Mouse (Mus musculus): ENCODE measurements around the gene Mrpl39. TPM values are rescaled to one million over a fixed set of nuclear protein-coding genes. Genes with fewer than 3 reads are reported as not detected.
A peak's percentile ranks its signal among the peaks of the same experiment; 100 is the strongest.

The Mrpl39 gene
- polyA plus RNA-seq (2012; rRNA removed): 4.6 and 6.3 TPM in 2 replicates

DNA sequence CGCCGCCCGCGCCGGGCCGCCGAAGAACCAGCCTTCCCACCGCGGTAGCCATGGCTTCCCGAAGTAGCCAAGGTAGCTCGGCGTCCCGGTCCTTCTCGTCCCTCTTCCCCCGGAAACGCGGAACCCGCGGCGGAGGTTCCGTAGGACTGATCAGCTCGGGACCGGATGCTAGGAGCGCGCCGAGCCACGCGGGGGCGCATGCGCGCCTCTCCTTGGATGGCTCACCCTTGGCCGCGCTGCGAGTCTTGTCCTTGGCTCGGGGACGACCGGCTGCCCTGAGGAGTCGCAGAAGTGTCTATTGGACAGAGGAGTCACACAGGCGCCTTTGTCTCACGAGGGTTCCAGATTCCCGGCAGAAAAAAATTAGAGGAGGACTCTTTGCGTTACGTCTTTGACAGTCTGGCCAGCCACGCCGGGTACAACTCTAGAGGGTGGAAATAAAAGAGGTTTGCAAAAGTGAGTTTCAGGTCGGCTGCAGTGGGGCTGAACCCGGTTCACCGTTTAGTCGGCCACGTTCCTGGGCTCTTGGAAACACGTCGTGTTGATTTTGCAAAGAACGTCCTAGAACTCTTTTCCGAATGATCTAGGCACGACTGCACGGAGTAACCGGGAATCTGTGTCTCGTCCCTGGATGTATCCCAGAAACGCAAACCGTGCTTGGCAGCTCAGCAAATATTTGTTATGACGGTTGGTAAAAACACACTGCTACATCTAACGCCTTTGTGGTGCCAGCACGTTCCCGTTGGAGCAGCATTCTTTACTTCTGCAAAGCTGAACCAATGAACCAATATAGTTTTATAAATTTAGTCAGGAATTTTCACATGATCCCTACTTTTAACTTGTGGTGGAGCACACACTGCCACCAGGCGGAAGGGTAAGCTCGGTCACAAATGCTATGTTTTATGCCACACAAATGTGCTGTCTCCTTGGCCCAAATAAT is at the start of gene Mrpl39:
Mrpl39 (minus strand) TSS at position 577 of the 940 bp plus-strand sequence.
- TF ChIP-seq POLR2A (IDR thresholded peaks at IDR 0.05; ENCODE audit: low read depth, low read length) (0 out of 2 replicates have a peak, but pooled peaks have one; percentile 34), CTCF (IDR thresholded peaks at IDR 0.05; ENCODE audit: extremely low read depth, insufficient read depth, insufficient read length, insufficient replicate concordance) (peak; percentile 88)
- peaks cover 3% of the 10 kb centered on the region for H3K36me3 ChIP-seq (ENCODE audit: control insufficient read depth, insufficient read depth, low read length)
- H3K27ac ChIP-seq (ENCODE audit: insufficient read depth, low read length): peak within 1 kb of the TSS; percentile 49
- peak; percentile 83 to 91 for DNase-seq (ENCODE audit: low read depth in 1 of 2, low spot score in 2 of 2)
- H3K27me3 ChIP-seq (ENCODE audit: control insufficient read depth, insufficient read depth, low read length): no peaks in the 10 kb centered on the region
- H3K4me3 ChIP-seq (ENCODE audit: extremely low read depth, insufficient read depth, insufficient read length): peak within 1 kb of the TSS; percentile 70
- no peaks in the 10 kb centered on the region for H3K4me1 ChIP-seq (ENCODE audit: control insufficient read depth, insufficient read depth, insufficient read length)
- WGBS: under 1% methylated on average over 66 of the region's 66 CpGs

DNA sequence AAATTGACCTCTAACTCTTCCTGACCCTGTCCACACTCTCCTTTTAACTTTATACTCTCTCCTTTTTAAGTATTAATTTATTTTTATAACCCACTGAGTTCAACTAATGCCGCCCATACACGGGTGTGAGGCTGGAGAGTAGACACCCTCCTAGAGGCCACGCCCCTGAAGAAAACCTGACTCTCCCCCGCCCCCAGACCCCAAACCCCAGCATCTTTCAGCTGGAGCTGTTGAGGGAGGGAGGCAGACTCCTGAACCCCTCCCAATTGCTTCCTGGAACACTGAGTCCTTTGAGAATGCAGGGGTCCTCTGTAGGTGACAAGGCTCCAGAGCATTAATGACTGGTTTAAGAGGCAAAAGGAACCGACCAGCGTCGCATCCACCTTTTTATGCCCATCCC is 49.4 kb upstream of the Mrpl39 start:
- Histone ChIP-seq H3K27ac (ENCODE audit: insufficient read depth, low read length) (no peak overlapping the region), H3K27me3 (ENCODE audit: control insufficient read depth, insufficient read depth, low read length) (no peaks in the 10 kb centered on the region), H3K4me3 (ENCODE audit: extremely low read depth, insufficient read depth, insufficient read length) (no peak overlapping the region), H3K4me1 (ENCODE audit: control insufficient read depth, insufficient read depth, insufficient read length) (no peaks in the 10 kb centered on the region), H3K36me3 (ENCODE audit: control insufficient read depth, insufficient read depth, low read length) (no peaks in the 10 kb centered on the region)
- TF ChIP-seq CTCF (IDR thresholded peaks at IDR 0.05; ENCODE audit: extremely low read depth, insufficient read depth, insufficient read length, insufficient replicate concordance) (no peak), POLR2A (IDR thresholded peaks at IDR 0.05; ENCODE audit: low read depth, low read length) (no peak)
- DNase-seq (ENCODE audit: low read depth in 1 of 2, low spot score in 2 of 2): no peak
- WGBS: 77% methylated on average over 7 of the region's 7 CpGs

DNA sequence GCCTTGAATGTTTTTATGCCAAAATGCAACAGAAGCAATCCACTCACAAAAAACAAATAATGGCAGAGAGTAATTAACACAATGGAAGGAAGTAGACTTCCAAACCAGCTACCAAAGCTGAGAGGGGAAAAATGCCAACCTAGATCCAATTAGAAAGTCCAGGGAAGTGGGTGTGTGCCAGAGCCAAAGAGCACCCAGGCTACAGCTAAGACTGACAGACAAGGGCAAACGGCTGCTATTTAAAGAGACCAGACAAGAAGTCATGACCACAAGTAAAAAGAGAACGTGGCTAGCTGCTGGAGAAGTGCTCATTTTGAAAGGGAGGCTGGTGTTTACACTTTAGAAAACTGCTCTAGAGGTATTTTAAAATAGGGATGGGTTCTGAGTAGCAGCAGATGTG is 47.7 kb upstream of the Mrpl39 start:
- H3K36me3 ChIP-seq (ENCODE audit: control insufficient read depth, insufficient read depth, low read length): no peaks in the 10 kb centered on the region
- no peaks in the 10 kb centered on the region for H3K27me3 ChIP-seq (ENCODE audit: control insufficient read depth, insufficient read depth, low read length)
- DNase-seq (ENCODE audit: low read depth in 1 of 2, low spot score in 2 of 2): no peak
- no peak overlapping the region for H3K27ac ChIP-seq (ENCODE audit: insufficient read depth, low read length)
- no peak overlapping the region for H3K4me3 ChIP-seq (ENCODE audit: extremely low read depth, insufficient read depth, insufficient read length)
- no peak for TF ChIP-seq POLR2A (IDR thresholded peaks at IDR 0.05; ENCODE audit: low read depth, low read length)
- no peak for TF ChIP-seq CTCF (IDR thresholded peaks at IDR 0.05; ENCODE audit: extremely low read depth, insufficient read depth, insufficient read length, insufficient replicate concordance)
- WGBS: 9% methylated on average over 2 of the region's 2 CpGs
- no peaks in the 10 kb centered on the region for H3K4me1 ChIP-seq (ENCODE audit: control insufficient read depth, insufficient read depth, insufficient read length)

DNA sequence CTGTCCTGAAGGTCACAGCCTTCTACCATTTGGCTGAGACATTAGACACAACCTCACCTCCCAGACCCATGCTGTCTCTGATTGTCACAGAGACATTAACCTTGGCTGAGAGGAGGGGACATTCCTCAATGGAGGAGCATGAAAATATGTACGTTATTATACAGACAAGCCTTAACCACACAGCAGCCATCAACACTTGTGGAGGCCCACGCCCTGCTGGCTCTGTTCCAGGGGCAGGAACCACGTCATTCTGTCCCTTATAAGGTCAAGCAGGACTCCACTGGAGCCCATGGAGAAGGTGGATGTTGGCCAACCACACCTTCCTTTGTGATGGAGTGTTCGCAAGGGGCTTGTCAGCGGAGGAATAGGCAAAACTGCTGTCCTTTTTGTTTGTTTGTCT is 44.2 kb upstream of the Mrpl39 start:
- peaks cover 3% of the 10 kb centered on the region; the same call in 1 of the 2 replicates for H3K27me3 ChIP-seq (ENCODE audit: control insufficient read depth, insufficient read depth, low read length)
- no peak for DNase-seq (ENCODE audit: low read depth in 1 of 2, low spot score in 2 of 2)
- H3K4me3 ChIP-seq (ENCODE audit: extremely low read depth, insufficient read depth, insufficient read length): no peak overlapping the region
- TF ChIP-seq POLR2A (IDR thresholded peaks at IDR 0.05; ENCODE audit: low read depth, low read length) (no peak), CTCF (IDR thresholded peaks at IDR 0.05; ENCODE audit: extremely low read depth, insufficient read depth, insufficient read length, insufficient replicate concordance) (no peak)
- no peaks in the 10 kb centered on the region for H3K4me1 ChIP-seq (ENCODE audit: control insufficient read depth, insufficient read depth, insufficient read length)
- H3K36me3 ChIP-seq (ENCODE audit: control insufficient read depth, insufficient read depth, low read length): no peaks in the 10 kb centered on the region
- no peak overlapping the region for H3K27ac ChIP-seq (ENCODE audit: insufficient read depth, low read length)
- WGBS: 80% methylated on average over 5 of the region's 5 CpGs

DNA sequence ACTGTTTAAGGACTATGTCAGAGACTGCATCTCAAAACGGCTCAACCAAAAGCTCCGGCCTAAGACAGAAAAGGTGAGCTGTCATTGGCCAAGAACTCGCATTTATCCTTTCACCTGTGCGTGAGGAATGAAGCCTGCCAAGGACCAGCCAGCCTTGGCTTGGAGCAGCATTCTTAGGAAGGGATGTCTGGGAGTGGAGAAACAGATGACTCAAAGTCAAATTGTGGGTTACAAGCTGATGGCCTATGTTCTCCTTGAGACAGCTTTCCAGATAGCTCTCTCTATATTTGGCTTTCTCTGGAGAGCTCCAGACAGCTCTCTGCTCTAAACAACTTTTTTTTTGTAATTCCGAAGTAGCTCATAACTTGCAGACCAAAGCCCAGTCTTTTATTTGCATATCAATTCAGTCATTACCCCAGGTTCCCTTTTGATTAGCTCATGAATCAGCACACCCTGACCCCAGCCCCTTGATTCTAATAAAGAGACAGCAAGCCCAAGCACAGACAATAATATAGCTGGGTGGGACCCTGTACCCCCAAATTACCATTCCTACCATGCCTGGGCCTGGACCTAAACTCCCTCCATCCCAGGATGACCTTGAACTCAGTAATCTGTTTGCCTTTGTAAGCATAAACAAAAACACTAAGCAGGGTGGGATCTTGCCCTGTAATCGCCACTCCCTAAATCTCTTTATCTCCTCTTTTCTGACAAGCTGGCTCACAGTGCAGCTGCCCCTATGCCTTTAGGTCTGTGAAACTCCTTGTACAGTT is 43.5 kb upstream of the Mrpl39 start:
- WGBS: 95% methylated on average over 6 of the region's 6 CpGs
- H3K4me3 ChIP-seq (ENCODE audit: extremely low read depth, insufficient read depth, insufficient read length): no peak overlapping the region
- no peak for TF ChIP-seq POLR2A (IDR thresholded peaks at IDR 0.05; ENCODE audit: low read depth, low read length)
- no peak for TF ChIP-seq CTCF (IDR thresholded peaks at IDR 0.05; ENCODE audit: extremely low read depth, insufficient read depth, insufficient read length, insufficient replicate concordance)
- H3K36me3 ChIP-seq (ENCODE audit: control insufficient read depth, insufficient read depth, low read length): no peaks in the 10 kb centered on the region
- peaks cover 9% of the 10 kb centered on the region for H3K27me3 ChIP-seq (ENCODE audit: control insufficient read depth, insufficient read depth, low read length)
- no peak for DNase-seq (ENCODE audit: low read depth in 1 of 2, low spot score in 2 of 2)
- no peak overlapping the region for H3K27ac ChIP-seq (ENCODE audit: insufficient read depth, low read length)
- peaks cover 3% of the 10 kb centered on the region; the same call in 1 of the 2 replicates for H3K4me1 ChIP-seq (ENCODE audit: control insufficient read depth, insufficient read depth, insufficient read length)

DNA sequence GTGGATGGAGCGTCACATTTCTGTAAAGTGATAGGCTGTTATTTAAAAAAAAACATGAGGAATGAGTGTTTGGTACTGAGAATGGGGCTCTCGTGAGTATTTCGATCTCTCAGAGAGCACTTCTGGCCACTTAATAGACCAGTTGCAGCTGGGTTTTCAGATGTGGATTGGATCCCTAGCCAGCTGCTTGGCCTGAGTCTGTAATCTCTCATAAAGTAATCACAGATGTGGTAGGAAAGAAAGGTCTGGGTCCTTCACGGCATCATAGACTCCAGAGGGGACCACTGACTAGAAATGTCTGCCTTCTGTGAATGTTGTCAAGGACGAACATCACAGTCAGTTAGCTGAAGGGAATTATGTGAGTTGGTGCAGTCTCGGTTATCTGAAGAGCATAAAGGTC is 42.9 kb upstream of the Mrpl39 start:
- Histone ChIP-seq H3K27ac (ENCODE audit: insufficient read depth, low read length) (no peak overlapping the region), H3K4me3 (ENCODE audit: extremely low read depth, insufficient read depth, insufficient read length) (no peak overlapping the region), H3K4me1 (ENCODE audit: control insufficient read depth, insufficient read depth, insufficient read length) (peaks cover 5% of the 10 kb centered on the region; the same call in 1 of the 2 replicates), H3K36me3 (ENCODE audit: control insufficient read depth, insufficient read depth, low read length) (no peaks in the 10 kb centered on the region), H3K27me3 (ENCODE audit: control insufficient read depth, insufficient read depth, low read length) (peaks cover 15% of the 10 kb centered on the region)
- WGBS: 86% methylated on average over 6 of the region's 6 CpGs
- TF ChIP-seq CTCF (IDR thresholded peaks at IDR 0.05; ENCODE audit: extremely low read depth, insufficient read depth, insufficient read length, insufficient replicate concordance) (no peak), POLR2A (IDR thresholded peaks at IDR 0.05; ENCODE audit: low read depth, low read length) (no peak)
- DNase-seq (ENCODE audit: low read depth in 1 of 2, low spot score in 2 of 2): no peak

All from spleen, adult 2 months (tissue).